In genomic region chr6:88785331-88785730, GRCm38 (mm10) we compare ENCODE assay signal across 9 mouse cellular contexts. TPM values are rescaled to one million over a fixed set of nuclear protein-coding genes. Genes with fewer than 3 reads are reported as not detected.
DNase-seq lines count a peak whose midpoint lies in the region; ATAC-seq and TF ChIP-seq lines count a peak whose summit lies in the region.
"Had no signal": no experiment of that assay in that cellular context is flagged by ENCODE, and none has a peak within 500 bp of the region (broad histone marks: within the 10 kb centered on the region; RNA-seq: fewer than 3 reads in every experiment).

No protein-coding gene starts in this region.

- TF ChIP-seq CTCF in cerebellum, adult 2 months (IDR thresholded peaks at IDR 0.05; ENCODE audit: borderline replicate concordance, insufficient read depth, low read depth, low read length): no peak

- H3K4me1 ChIP-seq in cerebellum, adult 2 months (ENCODE audit: control insufficient read depth, insufficient read depth, low read length): peaks cover 64% of the 10 kb centered on the region
- H3K4me1 ChIP-seq in neural tube, embryonic 13.5 days (replicated peaks): peaks cover 48% of the 10 kb centered on the region
- peaks cover 28% of the 10 kb centered on the region for H3K4me1 ChIP-seq in limb, embryonic 12.5 days (replicated peaks)
- H3K4me1 ChIP-seq in midbrain, embryonic 13.5 days (replicated peaks): peaks cover 33% of the 10 kb centered on the region

- ATAC-seq in neural tube, embryonic 13.5 days (ENCODE audit: low read depth): no peak
- no peak for ATAC-seq in limb, embryonic 12.5 days (ENCODE audit: insufficient number of reproducible peaks, insufficient read depth, low FRiP score, low TSS enrichment, low read depth)
- no peak for ATAC-seq in midbrain, embryonic 13.5 days

- no peak overlapping the region for H3K4me2 ChIP-seq in neural tube, embryonic 13.5 days
- H3K4me2 ChIP-seq in limb, embryonic 12.5 days: no peak overlapping the region
- no peak overlapping the region for H3K4me2 ChIP-seq in midbrain, embryonic 13.5 days (replicated peaks)

- no peak overlapping the region for H3K9ac ChIP-seq in neural tube, embryonic 13.5 days
- no peak overlapping the region for H3K9ac ChIP-seq in limb, embryonic 12.5 days (replicated peaks)
- no peak overlapping the region for H3K9ac ChIP-seq in midbrain, embryonic 13.5 days (replicated peaks)

- no peaks in the 10 kb centered on the region for H3K9me3 ChIP-seq in neural tube, embryonic 13.5 days
- H3K9me3 ChIP-seq in limb, embryonic 12.5 days: no peaks in the 10 kb centered on the region
- H3K9me3 ChIP-seq in midbrain, embryonic 13.5 days: no peaks in the 10 kb centered on the region

- no peaks in the 10 kb centered on the region for H3K36me3 ChIP-seq in neural tube, embryonic 13.5 days
- no peaks in the 10 kb centered on the region for H3K36me3 ChIP-seq in limb, embryonic 12.5 days
- H3K36me3 ChIP-seq in midbrain, embryonic 13.5 days: no peaks in the 10 kb centered on the region

- no peaks in the 10 kb centered on the region for H3K27me3 ChIP-seq in cerebellum, adult 2 months (ENCODE audit: control insufficient read depth, insufficient read depth, low read length)
- no peaks in the 10 kb centered on the region; the same call in 1 of the 2 replicates for H3K27me3 ChIP-seq in neural tube, embryonic 13.5 days
- H3K27me3 ChIP-seq in limb, embryonic 12.5 days: 0 out of 2 replicates have a peak, but pooled peaks cover 7% of the 10 kb centered on the region
- H3K27me3 ChIP-seq in midbrain, embryonic 13.5 days: no peaks in the 10 kb centered on the region

- DNase-seq in cerebellum, adult 2 months: peak in 1 of 2 experiments; percentile 51
- no peak for DNase-seq in cerebellum, postnatal 25 days
- DNase-seq in neural tube, embryonic 10.5 days (ENCODE audit: extremely low spot score, low spot score): no peak
- no peak for DNase-seq in adrenal gland, postnatal 4 days (ENCODE audit: low spot score in 2 of 2)
- no peak for DNase-seq in ovary, adult 18-20 months (ENCODE audit: low spot score)
- DNase-seq: thymus, postnatal 36 days had no signal

- WGBS in cerebellum, adult 2 months: 11% methylated on average over 5 of the region's 5 CpGs
- WGBS in neural tube, embryonic 13.5 days: 39% methylated on average over 5 of the region's 5 CpGs
- 48% methylated on average over 5 of the region's 5 CpGs for WGBS in limb, embryonic 12.5 days
- WGBS in midbrain, embryonic 13.5 days: 78% methylated on average over 5 of the region's 5 CpGs

- no peak overlapping the region for H3K4me3 ChIP-seq in cerebellum, adult 2 months (replicated peaks; ENCODE audit: insufficient read depth, low read depth, low read length)
- no peak overlapping the region for H3K4me3 ChIP-seq in neural tube, embryonic 13.5 days
- H3K4me3 ChIP-seq in limb, embryonic 12.5 days (replicated peaks): no peak overlapping the region
- H3K4me3 ChIP-seq in midbrain, embryonic 13.5 days (replicated peaks): no peak overlapping the region

- no peak for TF ChIP-seq POLR2A in cerebellum, adult 2 months (IDR thresholded peaks at IDR 0.05; ENCODE audit: borderline replicate concordance, insufficient read depth, low read length)

- peak overlapping the region; percentile 90 for H3K27ac ChIP-seq in cerebellum, adult 2 months (ENCODE audit: insufficient read depth, low read length)
- peak overlapping the region; percentile 33; the same call in 1 of the 2 replicates for H3K27ac ChIP-seq in neural tube, embryonic 13.5 days (replicated peaks)
- H3K27ac ChIP-seq in limb, embryonic 12.5 days: peak overlapping the region; percentile 50; the same call in 1 of the 2 replicates
- no peak overlapping the region for H3K27ac ChIP-seq in midbrain, embryonic 13.5 days

RNA-seq across cellular contexts. Expression of gene Abtb1, which starts 56.5 kb away (rescaled TPM):
- polyA plus RNA-seq in cerebellum, adult 2 months (2012; rRNA removed): 116 TPM in 2 replicates
- polyA plus RNA-seq in neural tube, embryonic 13.5 days (2015; fragmentation: Nextera tagmentation; extraction: Ambion mirVana): 43.1 and 43.4 TPM in 2 replicates
- 24.6 and 26.7 TPM in 2 replicates for polyA plus RNA-seq in limb, embryonic 12.5 days (2016; fragmentation: Nextera tagmentation; extraction: Ambion mirVana)
- total RNA-seq in adrenal gland, postnatal 4 days (2021): 10 to 100 TPM; 44.2 to 46.2 TPM
- polyA plus RNA-seq in midbrain, embryonic 13.5 days (2015; fragmentation: Nextera tagmentation; extraction: Ambion mirVana): 35.9 and 36.2 TPM in 2 replicates
